Mouse (Mus musculus): ENCODE data around the gene Pakap.
A peak's percentile ranks its signal among the peaks of the same experiment; 100 is the strongest.

Gene Pakap

GRCm38 (mm10) chr4:57567666-57568206, at the start of gene Pakap:
Gene Pakap (plus strand): TSS chr4:57568179.
- DNase-seq = peak; percentile 6

- no peak for DNase-seq
Measured at GRCm38 (mm10) chr4:57523456-57523855, 44.5 kb upstream of the Pakap start.

GRCm38 (mm10) chr4:57524461-57524860, 43.5 kb upstream of the Pakap start:
- no peak for DNase-seq

GRCm38 (mm10) chr4:57525221-57526011, 42.6 kb upstream of the Pakap start:
- no peak for DNase-seq

- DNase-seq = no peak
Measured at GRCm38 (mm10) chr4:57528296-57528695, 39.7 kb upstream of the Pakap start.

- DNase-seq = no peak
Measured at GRCm38 (mm10) chr4:57533686-57534085, 34.3 kb upstream of the Pakap start.

- DNase-seq = no peak
Measured at GRCm38 (mm10) chr4:57534232-57534631, 33.7 kb upstream of the Pakap start.

GRCm38 (mm10) chr4:57535087-57535486, 32.9 kb upstream of the Pakap start:
- DNase-seq = no peak

GRCm38 (mm10) chr4:57538029-57538688, 29.8 kb upstream of the Pakap start:
- DNase-seq = no peak

- no peak for DNase-seq
Measured at GRCm38 (mm10) chr4:57543692-57544256, 24.2 kb upstream of the Pakap start.

- no peak for DNase-seq
Measured at GRCm38 (mm10) chr4:57547785-57548184, 20.2 kb upstream of the Pakap start.

GRCm38 (mm10) chr4:57550216-57550615, 17.8 kb upstream of the Pakap start:
- DNase-seq = no peak

GRCm38 (mm10) chr4:57557102-57557501, 10.9 kb upstream of the Pakap start:
- DNase-seq = no peak

- no peak for DNase-seq
Measured at GRCm38 (mm10) chr4:57559438-57559837, 8.5 kb upstream of the Pakap start.

- DNase-seq = no peak
Measured at GRCm38 (mm10) chr4:57560010-57560409, 8.0 kb upstream of the Pakap start.

GRCm38 (mm10) chr4:57561055-57561454, 6.9 kb upstream of the Pakap start:
- no peak for DNase-seq

- DNase-seq = no peak
Measured at GRCm38 (mm10) chr4:57565283-57565682, 2.7 kb upstream of the Pakap start.

- DNase-seq = peak; percentile 25
Measured at GRCm38 (mm10) chr4:57565811-57566210, 2.2 kb upstream of the Pakap start.

- no peak for DNase-seq
Measured at GRCm38 (mm10) chr4:57568268-57569068, 489 bp downstream of the Pakap start.

GRCm38 (mm10) chr4:57569069-57569355, 1.0 kb downstream of the Pakap start:
- no peak for DNase-seq

GRCm38 (mm10) chr4:57569711-57570110, 1.7 kb downstream of the Pakap start:
- DNase-seq = no peak

- DNase-seq = no peak
Measured at GRCm38 (mm10) chr4:57570229-57570628, 2.2 kb downstream of the Pakap start.

- no peak for DNase-seq
Measured at GRCm38 (mm10) chr4:57574181-57574580, 6.2 kb downstream of the Pakap start.

All from thymus, postnatal 25 days (tissue).